Mouse (Mus musculus) 3T3-L1 (cell line): Measurements from ENCODE around the gene BC049352.
A peak's percentile ranks its signal among the peaks of the same experiment; 100 is the strongest.

ENCODE experiments used
- DNase-seq: peaks from one replicate; pipeline ENCODE4 v3.0.0-alpha.2; 2015; ENCODE audit warnings: low read depth, low spot score

BC049352 gene

DNA sequence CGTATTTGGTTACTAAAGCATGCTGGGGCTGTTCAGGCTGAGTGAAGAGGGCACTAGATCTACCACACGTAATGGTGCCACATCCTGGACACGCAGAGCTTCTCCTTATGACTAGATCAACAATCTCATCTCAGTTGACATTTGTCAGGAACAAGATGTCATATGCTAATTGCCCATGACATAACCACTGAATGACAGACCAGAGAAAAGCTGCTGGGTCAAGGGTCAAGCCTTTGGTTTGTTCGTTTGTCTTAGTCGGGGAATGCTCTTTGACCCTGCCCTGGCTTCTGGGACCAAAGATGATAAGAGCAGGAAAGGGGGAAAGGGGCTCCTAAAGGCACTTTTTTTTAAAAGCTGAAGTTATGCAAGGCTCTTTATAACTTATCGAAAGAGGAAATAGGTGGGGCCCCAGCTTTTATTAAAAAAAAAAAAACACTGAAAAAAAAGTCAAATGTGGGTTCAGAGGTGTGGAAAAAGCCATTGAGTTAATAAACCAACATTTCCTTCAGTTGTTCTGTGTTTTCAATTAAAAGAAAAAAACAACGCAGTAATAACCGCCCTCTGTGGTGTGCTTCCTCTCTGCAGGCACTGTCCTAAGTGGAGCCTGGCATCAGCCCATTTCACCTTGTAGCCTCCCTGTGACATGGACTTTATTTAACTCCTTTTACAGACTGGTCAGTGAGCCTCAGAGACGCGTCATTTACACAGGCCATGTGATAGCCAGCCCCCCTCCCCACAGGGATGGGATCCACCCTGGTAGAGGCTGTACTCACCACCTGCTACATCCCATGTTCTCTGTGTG, 112.6 kb downstream of the BC049352 start:
- DNase-seq = no peak

GRCm38 (mm10) chr9:45299231-45300006, 117.6 kb downstream of the BC049352 start:
- peak; percentile 7 for DNase-seq
